Mouse (Mus musculus): ENCODE measurements around the gene Ehmt2. TPM values are rescaled to one million over a fixed set of nuclear protein-coding genes. Genes with fewer than 3 reads are reported as not detected.
"Not testable (repeated sequence)": the region's sequence is repeated elsewhere in the genome, so short reads cannot be mapped to it uniquely, and the experiment has no call there.

Gene Ehmt2
- total RNA-seq, 2 experiments from 2014 or later = 40.9 to 53.7 TPM

- no peak for DNase-seq
These were observed 6.9 kb upstream of the Ehmt2 start for GRCm38 (mm10) chr17:34891377-34891776.

GRCm38 (mm10) chr17:34893072-34893824 is 5.0 kb upstream of the Ehmt2 start:
- DNase-seq = no peak

GRCm38 (mm10) chr17:34894074-34894597 is 4.1 kb upstream of the Ehmt2 start:
- peak; percentile 96 for DNase-seq

- DNase-seq = peak; percentile 70
These were observed 3.3 kb upstream of the Ehmt2 start for GRCm38 (mm10) chr17:34894801-34895530.

- no peak for DNase-seq
These were observed 2.5 kb upstream of the Ehmt2 start for GRCm38 (mm10) chr17:34895724-34896123.

- no peak for DNase-seq
These were observed 1.9 kb upstream of the Ehmt2 start for GRCm38 (mm10) chr17:34896366-34896765.

GRCm38 (mm10) chr17:34897373-34898159 is 703 bp upstream of the Ehmt2 start:
- no peak for DNase-seq

- DNase-seq = peak; percentile 38
These were observed 410 bp downstream of the Ehmt2 start for GRCm38 (mm10) chr17:34898706-34899052.

- DNase-seq = peak; percentile 45
These were observed 1.0 kb downstream of the Ehmt2 start for GRCm38 (mm10) chr17:34899053-34899889.

GRCm38 (mm10) chr17:34899890-34900243 is 1.6 kb downstream of the Ehmt2 start:
- no peak for DNase-seq

- not testable (repeated sequence) for DNase-seq
These were observed 2.6 kb downstream of the Ehmt2 start for GRCm38 (mm10) chr17:34900826-34901225.

- DNase-seq = not testable (repeated sequence)
These were observed 3.7 kb downstream of the Ehmt2 start for GRCm38 (mm10) chr17:34901948-34902347.

- no peak for DNase-seq
These were observed 4.6 kb downstream of the Ehmt2 start for GRCm38 (mm10) chr17:34902895-34903294.

- no peak for DNase-seq
These were observed 12.7 kb downstream of the Ehmt2 start for GRCm38 (mm10) chr17:34910982-34911381.

- peak; percentile 81 for DNase-seq
These were observed 13.7 kb downstream of the Ehmt2 start for GRCm38 (mm10) chr17:34911945-34912351.

- no peak for DNase-seq
These were observed 15.8 kb downstream of the Ehmt2 start, which contains the start of gene Slc44a4 for GRCm38 (mm10) chr17:34913930-34914665. Slc44a4 (plus strand) TSS chr17:34914466.

GRCm38 (mm10) chr17:34915410-34915831 is 17.2 kb downstream of the Ehmt2 start:
- DNase-seq = no peak

GRCm38 (mm10) chr17:34916316-34916715 is 18.0 kb downstream of the Ehmt2 start:
- no peak for DNase-seq

GRCm38 (mm10) chr17:34917188-34917587 is 18.9 kb downstream of the Ehmt2 start:
- no peak for DNase-seq

GRCm38 (mm10) chr17:34922939-34923338 is 24.7 kb downstream of the Ehmt2 start:
- no peak for DNase-seq

GRCm38 (mm10) chr17:34924258-34924657 is 26.0 kb downstream of the Ehmt2 start:
- DNase-seq = no peak
